15 mouse cellular contexts compared by ENCODE assay signal in the genomic region with DNA sequence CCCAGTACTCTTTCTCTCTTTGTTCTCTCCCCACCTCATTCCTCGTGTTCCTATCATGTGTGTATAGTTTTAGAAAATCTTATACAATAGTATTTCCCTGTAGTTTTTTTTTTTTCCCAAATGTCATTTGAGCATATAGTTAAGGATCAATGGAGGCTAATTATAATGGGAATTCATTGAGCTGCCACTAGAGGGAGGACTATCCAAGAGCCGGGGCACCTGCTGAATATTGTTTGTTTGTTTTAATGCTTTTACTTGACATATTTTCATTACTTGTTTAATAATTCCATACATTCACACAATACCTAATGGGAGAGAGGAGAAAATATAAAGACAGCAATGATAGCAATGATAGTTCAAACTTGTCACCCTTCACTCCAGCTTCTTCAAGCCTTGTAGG.
DNase-seq lines count a peak whose midpoint lies in the region; ATAC-seq and TF ChIP-seq lines count a peak whose summit lies in the region.
"Had no signal": no experiment of that assay in that cellular context is flagged by ENCODE, and none has a peak within 500 bp of the region (broad histone marks: within the 10 kb centered on the region; RNA-seq: fewer than 3 reads in every experiment).

No protein-coding gene starts in this region.

- H3K9me3 ChIP-seq in heart, postnatal 0 days (replicated peaks; ENCODE audit: control insufficient read depth, low read length) = no peaks in the 10 kb centered on the region
- no peaks in the 10 kb centered on the region for H3K9me3 ChIP-seq in liver, postnatal 0 days (ENCODE audit: low read length)
- H3K9me3 ChIP-seq in liver, embryonic 11.5 days (ENCODE audit: control insufficient read depth, low read length) = no peaks in the 10 kb centered on the region
- H3K9me3 ChIP-seq in ES-E14 (ENCODE audit: control insufficient read depth, insufficient read depth, low read depth, low read length) = no peaks in the 10 kb centered on the region
- H3K9me3 ChIP-seq: heart, embryonic 12.5 days; hindbrain, embryonic 10.5 days; liver, embryonic 15.5 days had no signal

- DNase-seq in heart, postnatal 0 days (ENCODE audit: low spot score) = no peak
- DNase-seq in heart, adult 18-20 months = no peak
- DNase-seq in liver, postnatal 0 days = no peak
- no peak for DNase-seq in liver, embryonic 11.5 days (ENCODE audit: low spot score)
- DNase-seq in ES-E14 (ENCODE audit: low read depth, low spot score) = peak; percentile 3
- DNase-seq in brain, embryonic 14.5 days (ENCODE audit: low read depth) = peak; percentile 14
- DNase-seq: cerebellum, adult 11-12 months; gastrocnemius, postnatal 25 days; left cerebral cortex, postnatal 4 days had no signal

- H3K9ac ChIP-seq in heart, postnatal 0 days (replicated peaks; ENCODE audit: low read depth, low read length) = no peak overlapping the region
- no peak overlapping the region for H3K9ac ChIP-seq in liver, postnatal 0 days (replicated peaks)
- H3K9ac ChIP-seq in liver, embryonic 11.5 days (ENCODE audit: low read depth, low read length) = no peak overlapping the region
- no peak overlapping the region for H3K9ac ChIP-seq in ES-E14 (ENCODE audit: insufficient read depth, low read depth, low read length, poor library complexity, severe bottlenecking)
- H3K9ac ChIP-seq: heart, embryonic 12.5 days; liver, embryonic 15.5 days had no signal

- TF ChIP-seq EP300 in heart, postnatal 0 days (IDR thresholded peaks at IDR 0.05; ENCODE audit: low read depth) = no peak
- TF ChIP-seq EP300 in liver, postnatal 0 days (IDR thresholded peaks at IDR 0.05; ENCODE audit: low read depth) = no peak

- H3K4me3 ChIP-seq in heart, postnatal 0 days (ENCODE audit: low read depth, low read length) = no peak overlapping the region
- H3K4me3 ChIP-seq in liver, postnatal 0 days (ENCODE audit: low read depth, low read length) = no peak overlapping the region
- H3K4me3 ChIP-seq in liver, embryonic 11.5 days (ENCODE audit: low read depth, low read length) = no peak overlapping the region
- H3K4me3 ChIP-seq in ES-E14 (ENCODE audit: insufficient read depth in 1 of 2, low read depth in 1 of 2, low read length in 2 of 2, poor library complexity in 1 of 2, severe bottlenecking in 1 of 2) = no peak overlapping the region
- H3K4me3 ChIP-seq: heart, embryonic 12.5 days; hindbrain, embryonic 10.5 days; liver, embryonic 15.5 days had no signal

- TF ChIP-seq CTCF in heart, postnatal 0 days (IDR thresholded peaks at IDR 0.05; ENCODE audit: low read depth) = peak; percentile 48
- peak; percentile 41 for TF ChIP-seq CTCF in liver, postnatal 0 days (IDR thresholded peaks at IDR 0.05; ENCODE audit: low read depth)
- TF ChIP-seq CTCF in brain, embryonic 14.5 days (IDR thresholded peaks at IDR 0.05; ENCODE audit: borderline replicate concordance, extremely low read depth, insufficient read depth, insufficient read length) = peak; percentile 31; the same call in 1 of the 2 replicates

- no peaks in the 10 kb centered on the region for H3K36me3 ChIP-seq in heart, postnatal 0 days (replicated peaks; ENCODE audit: control insufficient read depth, insufficient read depth, low read length)
- no peaks in the 10 kb centered on the region for H3K36me3 ChIP-seq in liver, postnatal 0 days (replicated peaks; ENCODE audit: insufficient read depth, low read length)
- no peaks in the 10 kb centered on the region for H3K36me3 ChIP-seq in liver, embryonic 11.5 days (ENCODE audit: control insufficient read depth, insufficient read depth, low read length)
- no peaks in the 10 kb centered on the region for H3K36me3 ChIP-seq in ES-E14 (ENCODE audit: control insufficient read depth, insufficient read depth, low read length, poor library complexity, severe bottlenecking)
- H3K36me3 ChIP-seq: heart, embryonic 12.5 days; hindbrain, embryonic 10.5 days; liver, embryonic 15.5 days had no signal

- no peak overlapping the region for H3K4me2 ChIP-seq in heart, postnatal 0 days (ENCODE audit: low read depth, low read length)
- no peak overlapping the region for H3K4me2 ChIP-seq in liver, postnatal 0 days (ENCODE audit: low read depth, low read length)
- no peak overlapping the region for H3K4me2 ChIP-seq in liver, embryonic 11.5 days
- H3K4me2 ChIP-seq: heart, embryonic 12.5 days; liver, embryonic 15.5 days had no signal

- no peaks in the 10 kb centered on the region for H3K27me3 ChIP-seq in heart, postnatal 0 days (ENCODE audit: control insufficient read depth, insufficient read depth, low read length)
- H3K27me3 ChIP-seq in liver, postnatal 0 days (ENCODE audit: insufficient read depth, low read length) = no peaks in the 10 kb centered on the region
- no peaks in the 10 kb centered on the region for H3K27me3 ChIP-seq in liver, embryonic 11.5 days (replicated peaks; ENCODE audit: control insufficient read depth, insufficient read depth, low read length)
- H3K27me3 ChIP-seq: heart, embryonic 12.5 days; liver, embryonic 15.5 days had no signal

- no peak overlapping the region for H3K27ac ChIP-seq in heart, postnatal 0 days (ENCODE audit: low read depth)
- H3K27ac ChIP-seq in liver, postnatal 0 days (ENCODE audit: low read depth) = no peak overlapping the region
- no peak overlapping the region for H3K27ac ChIP-seq in liver, embryonic 11.5 days (ENCODE audit: low read depth, low read length)
- H3K27ac ChIP-seq in ES-E14 (ENCODE audit: insufficient read depth, low read depth, low read length, poor library complexity, severe bottlenecking) = no peak overlapping the region
- H3K27ac ChIP-seq: hindbrain, embryonic 10.5 days; liver, embryonic 15.5 days had no signal

- WGBS in heart, postnatal 0 days = 51% methylated on average over 2 of the region's 2 CpGs
- WGBS in liver, postnatal 0 days (ENCODE audit: insufficient replicate concordance) = 48% methylated on average over 2 of the region's 2 CpGs
- 47% methylated on average over 2 of the region's 2 CpGs for WGBS in liver, embryonic 11.5 days

- no peaks in the 10 kb centered on the region for H3K4me1 ChIP-seq in heart, postnatal 0 days (ENCODE audit: control insufficient read depth, insufficient read depth)
- no peaks in the 10 kb centered on the region for H3K4me1 ChIP-seq in liver, postnatal 0 days (ENCODE audit: insufficient read depth)
- H3K4me1 ChIP-seq in liver, embryonic 11.5 days (replicated peaks; ENCODE audit: control insufficient read depth, insufficient read depth, low read length) = no peaks in the 10 kb centered on the region
- H3K4me1 ChIP-seq in ES-E14 (ENCODE audit: control insufficient read depth in 2 of 2, insufficient read depth in 2 of 2, low read length in 2 of 2, poor library complexity in 1 of 2) = no peaks in the 10 kb centered on the region
- H3K4me1 ChIP-seq: heart, embryonic 12.5 days; hindbrain, embryonic 10.5 days; liver, embryonic 15.5 days had no signal

- no peak for ATAC-seq in heart, postnatal 0 days (ENCODE audit: insufficient read depth, low read depth)
- no peak for ATAC-seq in liver, postnatal 0 days
- ATAC-seq in liver, embryonic 11.5 days (replicated peaks; ENCODE audit: low FRiP score) = no peak
- ATAC-seq in cerebellum, adult (ENCODE audit: insufficient number of reproducible peaks, low FRiP score, low TSS enrichment) = no peak
- ATAC-seq: activated CD4-positive, CD25-positive, alpha-beta regulatory T cell, adult 4 months; intestine, embryonic 16.5 days had no signal

- TF ChIP-seq POLR2A in brain, embryonic 14.5 days (IDR thresholded peaks at IDR 0.05; ENCODE audit: borderline replicate concordance, extremely low read depth, insufficient read depth, insufficient read length, poor library complexity, severe bottlenecking) = no peak

- in situ Hi-C loops in ES-E14 (cut with MboI; ENCODE audit: low sequenced_read_pairs in 2 of 2, unreplicated experiment in 2 of 2) = loop anchor here in 1 of 2 experiments (25.0 kb wide), 1 partner anchor 358 kb away; a partner anchor contains a TSS

TF ChIP-seq in ES-E14, 5 proteins besides CTCF, POLR2A, EP300 and RAD21:
- TF ChIP-seq ZC3H11A (IDR thresholded peaks at IDR 0.05; ENCODE audit: borderline replicate concordance, low read depth, low read length) (0 out of 2 replicates have a peak, but pooled peaks have one; percentile 13), HCFC1 (IDR thresholded peaks at IDR 0.05; ENCODE audit: borderline replicate concordance, insufficient read depth, low read length) (no peak)

Comparison
In these comparisons a context has a peak if more than half of its experiments do, and no peak if none do; other contexts are left out.
1. DNase-seq: peak in ES-E14 (single experiment) and brain, embryonic 14.5 days (single experiment); none in heart, postnatal 0 days (single experiment), heart, adult 18-20 months (0 of 2), liver, postnatal 0 days (single experiment) and liver, embryonic 11.5 days (single experiment).
2. Peak in every context shown above with its lines, with median percentiles within 50 percentile points of each other: CTCF ChIP-seq.